Mouse (Mus musculus) large intestine, adult 2 months (tissue): Measurements from ENCODE around the gene Serinc5. TPM values are rescaled to one million over a fixed set of nuclear protein-coding genes. Genes with fewer than 3 reads are reported as not detected.

Experiments used
- DNase-seq: peaks from one replicate; pipeline ENCODE4 v3.0.0-alpha.2; 2012; ENCODE audit warnings: low read depth, low spot score
- WGBS: fragments of 180-500 bp; shearing (Covaris S2); methylation state at CpG from one replicate; pipeline ENCODE4 v1.1.7; 2018; 5-methylcytosine and 5-hydroxymethylcytosine counted together
- polyA plus RNA-seq: library from polyadenylated mRNA; depleted of rRNA; stranded (reverse); fragments of >200 nt; gene quantifications from 2 replicates; pipeline ENCODE4 v1.2.3, GENCODE M21; 2012

The Serinc5 gene
- polyA plus RNA-seq, 1 experiment: 9.2 TPM

DNA sequence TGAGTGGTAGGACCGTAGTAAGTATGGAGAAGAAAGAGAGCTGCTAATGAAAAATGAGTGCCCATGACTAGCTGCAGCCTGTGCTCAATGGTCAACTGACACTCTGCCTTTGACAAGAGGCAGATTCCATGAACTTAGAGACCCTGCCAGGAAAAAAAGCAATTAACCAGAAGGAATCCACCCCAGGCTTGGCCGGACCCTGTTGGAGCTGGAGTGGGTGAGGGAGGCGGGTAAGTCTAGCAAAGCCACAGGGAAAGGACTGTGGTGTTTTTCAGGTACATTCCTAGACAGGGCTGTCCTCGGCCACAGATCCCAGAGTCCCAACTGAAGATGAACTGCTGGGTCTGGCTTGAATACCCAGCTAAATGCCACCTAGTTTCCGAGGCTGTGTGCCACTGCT lies 121.9 kb downstream of the Serinc5 start:
- no peak for DNase-seq
- 81% methylated on average over 5 of the region's 5 CpGs for WGBS

DNA sequence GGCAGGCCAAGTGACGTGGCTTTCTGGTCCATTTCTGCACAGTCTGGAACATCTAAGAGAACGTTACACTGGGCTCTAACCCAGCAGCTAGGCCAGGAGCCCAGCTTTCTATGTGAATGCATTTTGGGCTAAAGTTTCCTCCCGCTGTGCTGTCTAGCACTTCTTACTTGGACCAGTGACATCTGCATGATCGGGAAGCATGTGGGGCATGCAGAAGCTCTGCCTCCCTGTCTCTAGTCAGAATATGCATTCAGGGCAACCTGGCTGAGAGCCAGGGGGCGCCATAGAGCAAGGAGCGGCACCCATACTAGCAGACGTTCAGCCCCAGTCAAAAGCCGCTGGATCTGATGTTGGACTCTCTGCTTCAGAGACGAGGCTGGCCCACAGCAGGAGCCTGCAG lies 122.4 kb downstream of the Serinc5 start:
- no peak for DNase-seq
- 39% methylated on average over 9 of the region's 9 CpGs for WGBS

DNA sequence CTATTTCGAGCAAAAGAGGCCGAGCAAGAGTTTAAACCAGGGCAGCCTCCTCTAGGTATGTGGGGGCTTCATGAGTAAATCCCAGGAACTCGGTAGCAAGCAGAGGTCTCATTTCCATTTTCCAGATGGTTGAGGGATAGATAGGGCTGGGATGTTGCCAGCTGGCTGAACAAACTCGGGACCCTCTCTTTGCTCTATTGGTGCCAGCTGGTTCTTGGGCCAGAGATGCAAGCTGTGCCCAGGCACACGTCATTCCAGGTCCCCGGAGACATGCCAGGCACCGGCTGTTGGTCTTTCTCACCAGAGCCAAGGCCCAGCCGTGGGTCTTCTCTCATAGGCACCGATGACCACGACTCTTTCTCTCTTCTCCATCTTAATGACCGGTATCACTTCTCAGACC lies 122.8 kb downstream of the Serinc5 start:
- DNase-seq: no peak
- 82% methylated on average over 11 of the region's 11 CpGs for WGBS

DNA sequence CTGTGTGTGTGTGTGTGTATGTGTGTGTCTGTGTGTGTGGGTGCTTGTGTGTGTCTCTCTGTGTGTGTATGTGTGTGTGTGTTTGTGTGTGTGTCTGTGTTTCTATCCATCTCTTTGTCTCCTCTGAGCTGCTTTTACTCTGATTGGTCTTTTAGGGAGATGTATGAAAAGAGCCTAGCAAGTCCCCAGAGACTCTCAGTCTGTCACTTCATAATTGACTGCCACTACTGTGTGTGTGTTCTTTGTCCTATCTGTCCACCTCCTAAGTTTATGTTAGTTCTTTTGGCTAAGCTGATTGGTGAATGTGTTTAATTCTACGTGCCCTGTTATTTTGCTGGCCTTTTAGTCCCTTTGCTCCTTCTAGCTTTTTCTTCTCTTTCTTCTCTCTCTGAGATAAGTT lies 124.8 kb downstream of the Serinc5 start:
- DNase-seq: no peak
- 92% methylated on average over 1 of the region's 1 CpGs for WGBS

DNA sequence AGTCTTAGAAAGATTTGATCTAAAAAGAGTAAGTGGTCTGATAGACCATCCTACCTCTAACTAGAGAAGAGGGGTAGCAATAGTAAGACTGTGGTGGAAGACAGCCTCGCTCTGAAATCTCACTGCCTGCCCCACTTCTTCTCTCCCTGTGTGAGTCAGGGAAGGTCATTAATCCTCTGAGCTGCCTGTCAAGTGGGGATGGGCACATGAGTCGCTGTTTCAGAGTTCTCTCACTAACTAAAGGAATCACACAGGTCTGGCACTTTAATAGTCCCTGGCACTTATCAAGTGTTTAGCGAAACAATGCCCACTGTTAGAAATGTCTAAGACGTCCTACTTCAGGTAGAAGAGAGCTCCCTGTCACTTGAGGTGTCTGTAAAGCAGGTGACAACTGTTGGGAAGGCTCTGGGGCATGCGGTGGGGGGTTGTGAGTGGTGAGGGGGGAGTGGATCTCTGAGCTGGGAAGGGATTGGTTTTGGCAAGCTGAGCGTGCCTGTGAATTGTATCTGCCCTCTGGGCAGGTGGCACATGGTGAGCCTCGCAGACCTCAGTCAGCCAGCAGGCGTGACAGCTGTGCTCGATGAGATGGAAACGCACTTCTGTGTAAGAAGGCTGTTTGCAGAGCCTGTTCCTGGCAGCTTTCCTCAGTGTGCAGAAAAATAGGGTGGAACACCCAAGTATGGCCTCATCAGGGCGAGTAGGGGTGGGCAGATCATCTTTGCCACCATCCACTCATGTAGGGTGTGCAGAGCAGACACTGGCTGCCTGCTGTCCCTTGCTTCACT lies 125.8 kb downstream of the Serinc5 start:
- no peak for DNase-seq

DNA sequence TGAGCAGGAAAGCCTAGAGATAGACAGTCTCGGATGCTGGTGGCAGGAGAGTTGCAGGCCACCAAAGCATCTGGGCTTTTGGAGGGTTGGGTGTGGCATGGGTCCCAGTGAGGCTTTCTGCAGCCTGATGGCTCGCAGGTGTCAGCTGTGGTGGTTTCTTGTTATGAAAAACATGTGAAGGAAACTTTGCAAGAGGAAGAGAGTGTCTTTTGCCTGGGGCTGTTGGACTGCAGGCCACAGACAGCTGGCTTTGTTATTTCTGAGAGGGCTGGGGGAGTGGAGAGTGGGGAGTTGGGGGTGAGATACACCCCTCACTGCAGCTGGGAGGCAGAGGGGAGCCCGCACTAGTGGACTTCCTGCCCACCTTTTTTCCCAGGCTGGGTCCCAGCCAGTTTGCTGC lies 127.9 kb downstream of the Serinc5 start:
- no peak for DNase-seq
- 79% methylated on average over 3 of the region's 3 CpGs for WGBS

More for the DNA sequence above, 125.8 kb downstream of the Serinc5 start:
- WGBS: 38% methylated on average over 11 of the region's 11 CpGs

DNA sequence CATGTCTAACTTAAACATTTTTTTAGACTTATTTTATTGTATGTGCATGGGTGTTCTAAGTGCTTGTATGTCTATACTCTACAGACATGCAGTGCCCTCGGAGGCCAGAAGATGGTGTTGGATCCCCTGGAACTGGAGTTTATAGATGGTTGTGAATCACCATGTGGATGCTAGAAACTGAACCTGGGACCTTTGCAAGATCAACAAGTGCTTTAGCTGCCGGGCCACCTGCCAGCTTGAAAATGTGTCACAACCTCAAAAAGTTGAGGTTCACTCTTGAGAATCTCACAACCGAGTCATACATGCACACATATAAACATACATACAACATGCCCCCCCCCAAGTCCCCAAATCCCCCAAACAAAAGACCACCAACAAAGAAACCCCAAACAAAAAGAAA lies 129.0 kb downstream of the Serinc5 start:
- DNase-seq: no peak
- 83% methylated on average over 3 of the region's 3 CpGs for WGBS

DNA sequence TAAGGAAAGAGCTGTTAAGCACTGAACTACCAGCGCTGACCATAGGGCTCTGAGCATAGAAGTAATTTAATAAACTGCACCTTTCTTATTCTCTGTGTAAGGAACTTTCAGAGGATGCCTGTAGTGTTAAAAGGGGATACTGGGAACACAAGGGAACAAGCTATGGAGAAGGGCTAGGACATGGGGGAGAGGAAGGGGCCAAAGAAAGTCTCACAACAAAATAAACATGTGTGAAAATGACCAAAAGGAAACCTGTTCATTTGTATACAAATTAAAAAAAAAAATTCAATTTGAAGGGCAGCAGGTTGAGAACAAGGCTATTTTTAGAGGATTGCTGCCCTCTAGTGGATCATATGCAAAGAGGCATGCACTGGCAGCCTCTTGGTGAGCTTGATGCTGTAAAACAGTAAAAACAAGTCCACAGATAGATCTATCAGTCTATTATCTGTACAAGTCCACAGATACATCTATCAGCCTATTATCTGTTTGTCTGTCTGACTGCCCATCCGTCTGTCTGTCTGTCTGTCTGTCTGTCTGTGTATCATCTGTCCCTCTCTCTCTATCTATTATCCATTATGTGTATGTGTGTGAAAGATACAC lies 129.9 kb downstream of the Serinc5 start:
- DNase-seq: no peak
- 6% methylated on average over 2 of the region's 2 CpGs for WGBS

DNA sequence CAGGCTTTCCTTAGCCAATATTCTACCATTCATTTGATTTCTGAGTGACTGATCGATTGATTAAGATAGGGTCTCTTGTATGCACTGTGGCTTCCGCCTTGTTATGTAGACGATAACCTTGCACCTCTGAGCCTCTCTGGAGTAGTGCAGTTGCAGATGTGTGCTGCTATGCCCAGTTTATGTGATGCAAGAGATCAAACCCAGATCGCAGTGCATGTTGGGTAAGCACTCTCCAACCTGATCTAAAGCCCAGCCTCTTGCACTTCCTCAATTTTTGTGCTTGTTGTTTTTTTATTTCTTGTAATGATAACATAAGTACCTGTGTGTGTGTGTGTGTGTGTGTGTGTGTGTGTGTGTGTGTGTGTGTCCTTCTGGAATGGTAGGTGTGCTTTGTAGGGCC lies 132.0 kb downstream of the Serinc5 start:
- 91% methylated on average over 4 of the region's 4 CpGs for WGBS
- DNase-seq: no peak

DNA sequence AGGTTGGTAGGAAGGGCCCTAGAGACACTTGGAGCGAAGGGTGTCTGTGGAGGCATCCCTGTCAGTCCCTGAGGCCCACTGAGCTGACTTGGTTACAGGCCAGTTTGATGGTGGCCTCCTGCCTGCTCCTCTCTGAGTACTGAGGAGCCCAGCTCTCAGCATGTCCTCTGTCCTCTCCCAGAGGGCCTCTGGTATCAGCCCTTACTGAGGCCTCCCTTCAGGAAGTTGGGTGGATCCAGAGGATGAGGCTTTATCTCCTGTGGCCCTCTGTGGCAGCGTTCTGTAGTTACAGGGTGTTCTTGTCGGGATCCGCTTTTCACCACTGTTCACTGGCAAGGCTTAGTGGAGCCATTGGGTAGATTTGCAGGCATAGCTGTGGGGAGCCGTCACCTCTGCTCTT lies 132.4 kb downstream of the Serinc5 start:
- no peak for DNase-seq
- 82% methylated on average over 5 of the region's 5 CpGs for WGBS

DNA sequence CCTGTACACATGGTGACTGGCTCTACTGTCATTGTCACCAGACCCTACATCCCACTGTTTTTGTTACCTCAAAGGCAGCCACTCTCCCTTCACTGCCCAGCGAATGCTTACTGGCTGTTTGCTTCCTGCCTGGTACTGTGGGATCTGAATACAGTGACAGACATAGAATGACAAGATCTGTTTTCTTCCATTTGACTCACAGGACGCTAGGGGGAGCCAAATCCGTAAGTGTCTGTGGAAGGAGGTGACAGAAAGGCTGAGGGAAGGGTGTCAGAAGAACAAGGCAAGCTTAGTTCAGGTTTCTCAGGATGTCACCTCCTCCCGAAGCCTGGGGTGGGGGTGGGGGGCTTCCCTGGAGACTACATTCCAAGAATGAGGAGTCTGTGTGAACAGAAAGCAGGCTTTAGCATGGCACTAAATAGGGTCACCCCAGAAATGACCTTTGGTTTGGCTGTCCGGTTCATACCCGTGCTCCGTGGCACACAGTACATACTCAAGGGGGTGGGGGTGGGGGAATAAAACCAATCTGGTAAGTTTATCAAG lies 140.2 kb downstream of the Serinc5 start:
- peak; percentile 67 for DNase-seq
- WGBS: 8% methylated on average over 7 of the region's 7 CpGs

DNA sequence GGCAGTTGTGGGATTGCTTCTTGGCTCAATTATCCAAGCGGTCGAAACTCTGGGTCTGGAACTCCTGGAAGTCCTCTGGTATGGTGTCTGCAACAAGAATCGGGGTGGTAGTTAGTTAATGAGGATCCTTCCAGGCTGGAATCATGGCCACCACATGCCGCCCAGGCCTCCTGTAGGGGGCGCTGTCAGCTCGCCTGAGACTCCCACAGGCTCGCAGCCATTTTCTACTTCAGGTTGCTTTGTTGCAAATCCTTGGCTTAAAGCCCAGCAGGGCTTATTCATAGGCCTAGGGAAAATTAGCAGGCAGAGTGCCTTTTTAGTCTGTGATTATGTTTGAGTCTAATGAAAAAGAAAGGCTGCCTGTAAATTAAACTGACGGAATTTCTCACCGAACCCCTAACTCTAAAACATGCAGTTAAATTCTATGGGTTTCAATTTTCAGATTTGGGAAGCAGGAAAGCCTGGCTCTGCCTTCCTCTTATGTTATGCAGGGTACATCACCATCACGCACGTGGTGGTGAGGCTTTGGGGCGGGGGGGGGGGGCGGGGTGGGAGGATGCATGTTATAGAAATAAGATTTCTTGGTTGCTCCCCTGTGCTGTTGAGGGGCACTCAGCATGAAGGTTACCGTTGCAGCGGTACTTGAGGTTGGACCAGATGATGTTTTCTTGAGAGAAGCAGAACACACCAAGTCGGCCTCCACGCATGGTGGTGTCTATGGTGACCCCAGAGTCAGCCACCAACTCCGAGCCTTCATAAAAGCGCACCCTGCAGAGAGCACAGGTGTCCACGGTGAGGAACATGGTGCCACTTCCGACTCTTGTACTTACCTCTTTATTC lies 141.1 kb downstream of the Serinc5 start:
- peak; percentile 66 for DNase-seq
- WGBS: 61% methylated on average over 21 of the region's 21 CpGs

DNA sequence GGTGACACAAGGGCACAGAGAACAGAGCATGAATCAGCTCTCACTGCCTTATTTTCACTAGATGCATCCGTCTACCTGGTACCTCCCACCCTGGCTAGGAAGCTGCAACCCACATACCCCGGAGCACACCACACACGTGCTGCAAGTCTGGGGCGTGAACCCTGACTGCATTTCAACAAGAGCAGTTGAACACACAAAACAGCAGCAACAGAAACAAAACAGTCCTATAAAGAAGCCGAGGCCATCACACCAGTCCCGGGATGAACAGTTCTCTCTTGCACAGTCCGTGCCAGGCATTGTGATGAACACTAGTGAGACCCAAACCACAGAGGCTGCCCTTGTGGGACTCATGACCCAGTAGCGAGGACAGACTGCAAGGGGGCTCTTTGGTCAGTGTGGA lies 142.8 kb downstream of the Serinc5 start:
- WGBS: 86% methylated on average over 8 of the region's 8 CpGs
- DNase-seq: no peak

DNA sequence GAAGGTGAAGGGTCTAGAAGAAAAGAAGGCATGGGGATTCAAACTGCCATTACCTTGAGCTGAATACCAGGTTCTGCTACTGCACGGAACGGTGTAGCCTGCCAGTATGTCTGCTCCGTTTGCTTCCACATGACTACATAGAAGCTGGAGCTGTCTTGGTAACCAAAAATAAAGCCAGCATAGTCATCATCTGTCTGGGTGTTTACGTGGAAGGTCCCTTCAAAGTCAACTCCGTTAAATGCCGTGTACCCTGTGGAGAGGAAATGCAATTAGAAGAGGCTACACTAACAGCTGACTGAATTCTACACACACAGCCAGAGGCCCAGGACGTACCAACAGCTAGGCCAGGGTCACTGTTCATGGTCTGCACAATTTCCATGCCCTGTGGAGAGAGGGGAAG lies 144.1 kb downstream of the Serinc5 start:
- 79% methylated on average over 7 of the region's 7 CpGs for WGBS
- DNase-seq: no peak

DNA sequence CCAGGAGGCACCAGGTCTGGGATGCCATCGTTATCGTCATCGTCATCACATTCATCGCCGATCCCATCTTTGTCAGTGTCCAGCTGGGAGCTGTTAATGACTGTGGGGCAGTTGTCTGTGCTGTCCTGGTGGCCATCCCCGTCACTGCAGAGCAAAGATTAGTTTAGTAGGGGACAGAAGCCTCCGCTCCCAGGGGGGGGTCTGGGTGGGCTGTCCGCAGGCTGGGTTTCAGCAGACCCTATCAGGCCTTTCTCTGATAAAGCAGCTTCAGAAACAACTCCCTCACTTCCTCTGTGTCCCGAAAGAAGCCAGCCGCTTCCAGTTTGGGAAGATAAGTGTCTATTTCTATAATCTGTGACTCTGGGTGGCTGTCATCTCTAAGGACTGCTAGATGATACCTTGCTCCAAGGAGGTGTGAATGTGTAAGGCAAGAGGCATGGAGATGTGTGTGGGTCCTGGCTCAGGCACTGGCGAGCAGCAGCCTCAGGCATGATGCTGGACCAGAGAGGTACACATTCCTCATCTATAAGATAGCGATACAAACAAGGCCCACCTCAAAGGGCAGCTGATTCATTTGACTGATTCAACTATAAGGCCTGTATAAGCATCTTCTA lies 147.2 kb downstream of the Serinc5 start:
- DNase-seq: no peak
- 91% methylated on average over 12 of the region's 12 CpGs for WGBS

DNA sequence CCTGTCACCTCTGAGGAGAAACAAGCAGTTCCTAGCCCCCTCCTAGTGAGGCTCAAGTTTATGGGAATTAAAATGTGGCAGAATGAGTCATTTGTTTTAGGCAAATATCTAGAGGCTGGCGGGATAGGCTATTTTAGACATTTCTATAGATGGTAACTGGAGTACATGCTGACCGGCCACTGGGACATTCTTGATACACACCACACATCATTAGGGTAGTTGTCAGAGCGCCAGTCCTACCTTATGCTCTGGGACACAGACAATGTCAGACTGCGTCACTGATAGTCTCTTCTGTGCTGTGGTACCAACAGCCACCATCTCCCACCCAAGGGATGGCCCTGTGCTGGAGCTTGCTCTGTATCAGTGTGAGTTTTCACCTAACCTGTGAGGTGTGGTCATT lies 148.2 kb downstream of the Serinc5 start:
- no peak for DNase-seq
- 81% methylated on average over 4 of the region's 4 CpGs for WGBS

DNA sequence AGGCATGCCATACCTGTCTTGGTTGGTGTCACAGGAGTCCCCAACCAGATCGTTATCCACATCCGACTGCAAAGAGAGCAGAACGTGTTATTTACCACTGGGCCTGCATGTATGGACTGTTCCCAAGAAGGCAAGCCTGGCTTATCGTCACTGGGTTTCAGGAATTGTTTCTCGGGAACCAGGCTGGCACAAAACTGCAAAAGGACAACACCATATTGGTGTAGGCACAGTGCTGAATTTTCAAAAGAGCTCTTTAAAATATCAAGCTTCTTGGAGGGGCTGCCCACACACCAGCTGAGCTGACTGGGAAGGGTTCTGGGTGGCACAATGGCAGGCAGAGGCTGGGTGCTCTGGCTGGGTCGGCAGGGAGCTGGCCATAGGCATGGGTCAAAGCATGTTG lies 149.6 kb downstream of the Serinc5 start:
- DNase-seq: no peak

More for the DNA sequence above, 149.6 kb downstream of the Serinc5 start:
- WGBS: 83% methylated on average over 6 of the region's 6 CpGs
